Mouse (Mus musculus): ENCODE data around the gene Aqp3. TPM values are rescaled to one million over a fixed set of nuclear protein-coding genes. Genes with fewer than 3 reads are reported as not detected.

Gene Aqp3
- total and polyA plus RNA-seq, 2 experiments from 2014 or later: 0.19 to 6.3 TPM

DNA sequence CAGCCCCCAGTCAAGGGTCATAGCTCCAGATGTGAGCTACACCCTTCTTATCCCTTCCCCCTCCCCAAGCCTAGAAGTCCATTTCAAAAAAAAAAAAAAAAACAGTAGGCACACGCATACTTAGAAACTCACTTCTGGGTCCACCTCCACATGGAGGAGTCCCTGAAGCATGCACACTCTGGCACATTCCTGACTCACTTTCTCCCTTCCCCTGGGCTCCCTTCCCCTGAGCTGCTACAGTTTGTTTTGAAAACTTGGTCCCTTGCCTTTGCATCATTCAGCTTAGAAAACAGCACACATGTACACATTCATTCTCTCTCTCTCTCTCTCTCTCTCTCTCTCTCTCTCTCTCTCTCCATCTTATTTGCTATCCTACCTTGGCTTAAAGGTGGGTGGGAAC is 5.0 kb downstream of the Aqp3 start:
- WGBS: 62% methylated on average over 1 of the region's 1 CpGs
- no peak for DNase-seq (ENCODE audit: low spot score)

DNA sequence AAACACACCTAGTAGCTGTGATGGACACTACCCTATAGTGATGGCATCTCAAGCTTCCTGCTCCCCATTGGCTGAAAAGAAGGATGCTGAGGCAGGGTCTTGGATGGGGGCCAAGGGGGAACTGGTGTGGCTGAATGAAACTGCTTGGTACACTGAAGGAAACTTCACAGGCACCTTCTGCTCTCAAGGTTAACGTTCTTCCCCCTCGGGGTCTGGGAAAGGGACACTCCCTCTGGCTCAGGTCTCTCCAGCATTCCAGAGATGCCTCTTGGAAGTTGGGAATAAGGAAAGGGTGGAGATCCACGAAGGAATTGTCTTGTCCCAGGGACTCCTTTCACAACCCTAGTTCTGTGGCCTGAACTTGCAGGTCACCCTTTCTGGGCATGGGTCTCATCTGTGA is 6.6 kb downstream of the Aqp3 start:
- Histone ChIP-seq H3K4me3 (ENCODE audit: low read depth, low read length) (no peak overlapping the region), H3K9ac (replicated peaks; ENCODE audit: low read depth, low read length) (no peak overlapping the region), H3K27ac (ENCODE audit: low read depth) (no peak overlapping the region), H3K9me3 (replicated peaks; ENCODE audit: control insufficient read depth, low read length) (no peaks in the 10 kb centered on the region), H3K27me3 (ENCODE audit: control insufficient read depth, insufficient read depth, low read length) (0 out of 2 replicates have a peak, but pooled peaks cover 7% of the 10 kb centered on the region), H3K4me2 (ENCODE audit: low read depth, low read length) (no peak overlapping the region), H3K36me3 (replicated peaks; ENCODE audit: control insufficient read depth, insufficient read depth, low read length) (no peaks in the 10 kb centered on the region), H3K4me1 (ENCODE audit: control insufficient read depth, insufficient read depth) (peaks cover 10% of the 10 kb centered on the region; the same call in 1 of the 2 replicates)
- TF ChIP-seq CTCF (IDR thresholded peaks at IDR 0.05; ENCODE audit: low read depth): no peak
- no peak for TF ChIP-seq EP300 (IDR thresholded peaks at IDR 0.05; ENCODE audit: low read depth)
- 27% methylated on average over 3 of the region's 3 CpGs for WGBS
- ATAC-seq (ENCODE audit: insufficient read depth, low read depth) (no peak), DNase-seq (ENCODE audit: low spot score) (no peak)

More for the DNA sequence above, 5.0 kb downstream of the Aqp3 start:
- ATAC-seq (ENCODE audit: insufficient read depth, low read depth): no peak
- Histone ChIP-seq H3K27me3 (ENCODE audit: control insufficient read depth, insufficient read depth, low read length) (peaks cover 14% of the 10 kb centered on the region), H3K4me3 (ENCODE audit: low read depth, low read length) (no peak overlapping the region), H3K4me1 (ENCODE audit: control insufficient read depth, insufficient read depth) (peaks cover 15% of the 10 kb centered on the region), H3K9me3 (replicated peaks; ENCODE audit: control insufficient read depth, low read length) (no peaks in the 10 kb centered on the region), H3K9ac (replicated peaks; ENCODE audit: low read depth, low read length) (no peak overlapping the region), H3K36me3 (replicated peaks; ENCODE audit: control insufficient read depth, insufficient read depth, low read length) (no peaks in the 10 kb centered on the region), H3K4me2 (ENCODE audit: low read depth, low read length) (no peak overlapping the region), H3K27ac (ENCODE audit: low read depth) (no peak overlapping the region)
- TF ChIP-seq EP300 (IDR thresholded peaks at IDR 0.05; ENCODE audit: low read depth): no peak
- TF ChIP-seq CTCF (IDR thresholded peaks at IDR 0.05; ENCODE audit: low read depth): no peak

DNA sequence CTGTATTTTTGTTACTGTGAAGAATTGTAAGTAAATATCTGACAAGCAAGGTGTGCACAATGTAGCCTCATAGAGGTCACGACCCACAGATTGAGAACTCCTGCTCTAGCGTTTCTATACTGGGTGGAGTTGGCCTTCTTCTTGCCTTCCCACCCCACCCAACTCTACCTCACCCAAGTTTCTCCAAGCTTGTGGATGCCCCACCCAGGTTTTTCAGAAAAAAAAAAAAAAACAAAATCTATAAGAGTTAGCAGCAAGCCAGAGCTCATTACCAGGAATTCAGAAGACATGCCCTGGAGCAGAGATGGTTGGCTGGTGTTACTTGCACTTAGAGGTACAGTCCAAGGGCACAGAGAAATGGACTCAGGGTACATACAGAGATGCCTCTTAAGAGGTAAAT is 8.3 kb downstream of the Aqp3 start:
- no peak for ATAC-seq (ENCODE audit: insufficient read depth, low read depth)
- WGBS: 68% methylated on average over 2 of the region's 2 CpGs

DNA sequence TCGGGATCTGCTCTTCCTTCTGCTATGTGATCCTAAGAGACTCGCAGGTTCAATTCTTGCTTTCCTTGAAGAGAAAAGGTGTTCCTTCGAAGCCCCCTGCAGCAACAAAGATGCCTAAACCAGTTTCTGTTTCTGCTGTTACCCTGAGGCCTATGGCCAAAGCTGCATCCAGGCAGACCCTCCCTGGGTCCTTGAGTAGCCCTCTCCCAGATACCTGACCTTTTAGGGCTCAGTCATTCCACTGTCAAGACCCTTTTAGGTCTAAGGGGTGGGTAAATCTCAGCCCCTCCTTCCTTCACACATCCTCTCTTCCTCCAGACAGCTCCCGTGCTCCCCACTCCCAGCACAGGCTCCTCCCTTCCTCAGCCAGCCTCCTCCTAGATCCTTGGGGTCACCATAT is 8.8 kb downstream of the Aqp3 start:
- ATAC-seq (ENCODE audit: insufficient read depth, low read depth) (no peak), DNase-seq (ENCODE audit: low spot score) (no peak)
- Histone ChIP-seq H3K36me3 (replicated peaks; ENCODE audit: control insufficient read depth, insufficient read depth, low read length) (no peaks in the 10 kb centered on the region), H3K4me2 (ENCODE audit: low read depth, low read length) (no peak overlapping the region), H3K27me3 (ENCODE audit: control insufficient read depth, insufficient read depth, low read length) (no peaks in the 10 kb centered on the region), H3K27ac (ENCODE audit: low read depth) (no peak overlapping the region), H3K9me3 (replicated peaks; ENCODE audit: control insufficient read depth, low read length) (no peaks in the 10 kb centered on the region), H3K4me3 (ENCODE audit: low read depth, low read length) (no peak overlapping the region), H3K9ac (replicated peaks; ENCODE audit: low read depth, low read length) (no peak overlapping the region), H3K4me1 (ENCODE audit: control insufficient read depth, insufficient read depth) (peaks cover 4% of the 10 kb centered on the region; the same call in 1 of the 2 replicates)
- no peak for TF ChIP-seq CTCF (IDR thresholded peaks at IDR 0.05; ENCODE audit: low read depth)
- TF ChIP-seq EP300 (IDR thresholded peaks at IDR 0.05; ENCODE audit: low read depth): no peak
- 75% methylated on average over 4 of the region's 4 CpGs for WGBS

More for the DNA sequence above, 8.3 kb downstream of the Aqp3 start:
- Histone ChIP-seq H3K27me3 (ENCODE audit: control insufficient read depth, insufficient read depth, low read length) (no peaks in the 10 kb centered on the region), H3K4me3 (ENCODE audit: low read depth, low read length) (no peak overlapping the region), H3K9me3 (replicated peaks; ENCODE audit: control insufficient read depth, low read length) (no peaks in the 10 kb centered on the region), H3K9ac (replicated peaks; ENCODE audit: low read depth, low read length) (no peak overlapping the region), H3K4me1 (ENCODE audit: control insufficient read depth, insufficient read depth) (peaks cover 8% of the 10 kb centered on the region; the same call in 1 of the 2 replicates), H3K36me3 (replicated peaks; ENCODE audit: control insufficient read depth, insufficient read depth, low read length) (no peaks in the 10 kb centered on the region), H3K4me2 (ENCODE audit: low read depth, low read length) (no peak overlapping the region), H3K27ac (ENCODE audit: low read depth) (no peak overlapping the region)
- no peak for DNase-seq (ENCODE audit: low spot score)
- TF ChIP-seq EP300 (IDR thresholded peaks at IDR 0.05; ENCODE audit: low read depth) (no peak), CTCF (IDR thresholded peaks at IDR 0.05; ENCODE audit: low read depth) (no peak)

DNA sequence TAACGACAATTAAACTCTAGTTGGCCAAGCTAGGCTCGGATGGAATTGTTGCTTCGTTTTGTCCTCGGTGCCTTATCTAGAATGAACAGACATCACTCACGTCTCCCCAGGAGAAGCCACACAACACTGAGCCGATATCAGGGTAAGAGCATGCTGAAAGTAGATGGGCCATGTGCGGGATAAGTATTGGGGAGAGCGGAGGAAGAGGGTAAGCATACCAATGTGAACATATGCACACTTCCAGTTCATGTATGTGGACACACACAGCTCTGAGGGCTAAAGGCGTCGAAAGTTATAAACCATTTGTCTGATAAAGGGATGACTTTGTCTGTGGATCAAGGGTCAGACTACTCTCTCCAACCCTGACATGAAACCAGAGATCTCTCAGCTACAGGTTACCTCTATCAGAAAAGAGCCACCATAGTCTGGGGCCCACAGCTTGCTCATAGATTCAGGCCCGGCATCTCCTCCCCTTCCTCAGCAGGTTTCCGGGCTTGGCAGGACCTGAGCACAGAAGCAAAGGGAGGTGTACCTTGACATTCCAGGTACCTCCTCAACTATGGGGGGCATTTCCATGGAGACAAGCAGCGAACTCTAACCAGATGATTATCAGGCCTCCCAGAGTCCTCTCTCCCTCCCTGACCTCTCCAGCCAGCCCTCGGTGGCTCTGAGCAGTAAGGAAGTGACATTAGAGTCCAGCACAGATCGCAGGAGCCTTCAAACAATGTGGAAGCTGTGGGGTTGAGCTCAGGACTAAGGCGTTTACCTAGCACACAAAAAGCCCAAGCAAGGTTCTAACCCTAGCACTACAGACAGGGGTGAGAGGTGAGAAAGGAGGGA is 10.3 kb downstream of the Aqp3 start:
- no peak for ATAC-seq (ENCODE audit: insufficient read depth, low read depth)
- H3K4me2 ChIP-seq (ENCODE audit: low read depth, low read length): no peak overlapping the region

More for the DNA sequence above, 10.3 kb downstream of the Aqp3 start:
- Histone ChIP-seq H3K9me3 (replicated peaks; ENCODE audit: control insufficient read depth, low read length) (no peaks in the 10 kb centered on the region), H3K27me3 (ENCODE audit: control insufficient read depth, insufficient read depth, low read length) (no peaks in the 10 kb centered on the region), H3K36me3 (replicated peaks; ENCODE audit: control insufficient read depth, insufficient read depth, low read length) (no peaks in the 10 kb centered on the region), H3K9ac (replicated peaks; ENCODE audit: low read depth, low read length) (no peak overlapping the region), H3K4me3 (ENCODE audit: low read depth, low read length) (no peak overlapping the region), H3K27ac (ENCODE audit: low read depth) (no peak overlapping the region), H3K4me1 (ENCODE audit: control insufficient read depth, insufficient read depth) (no peaks in the 10 kb centered on the region)
- no peak for TF ChIP-seq EP300 (IDR thresholded peaks at IDR 0.05; ENCODE audit: low read depth)
- no peak for TF ChIP-seq CTCF (IDR thresholded peaks at IDR 0.05; ENCODE audit: low read depth)
- DNase-seq (ENCODE audit: low spot score): no peak
- 64% methylated on average over 16 of the region's 16 CpGs for WGBS

Measured in heart, postnatal 0 days (tissue).